Mouse (Mus musculus): ENCODE data around the gene Ces1h.
"Not testable (repeated sequence)": the region's sequence is repeated elsewhere in the genome, so short reads cannot be mapped to it uniquely, and the experiment has no call there.

Gene Ces1h

GRCm38 (mm10) chr8:93379625-93380024 lies at the start of gene Ces1h:
Gene Ces1h, minus strand, starts transcription at chr8:93379725.
- no peak for DNase-seq (ENCODE audit: low spot score)

- no peak for DNase-seq (ENCODE audit: low spot score)
Measured at GRCm38 (mm10) chr8:93427195-93427594, 47.7 kb upstream of the Ces1h start.

- no peak for DNase-seq (ENCODE audit: low spot score)
Measured at GRCm38 (mm10) chr8:93415387-93415786, 35.9 kb upstream of the Ces1h start.

- DNase-seq (ENCODE audit: low spot score): no peak
Measured at GRCm38 (mm10) chr8:93408830-93409229, 29.3 kb upstream of the Ces1h start.

GRCm38 (mm10) chr8:93399698-93400097 lies 20.2 kb upstream of the Ces1h start:
- no peak for DNase-seq (ENCODE audit: low spot score)

DNA sequence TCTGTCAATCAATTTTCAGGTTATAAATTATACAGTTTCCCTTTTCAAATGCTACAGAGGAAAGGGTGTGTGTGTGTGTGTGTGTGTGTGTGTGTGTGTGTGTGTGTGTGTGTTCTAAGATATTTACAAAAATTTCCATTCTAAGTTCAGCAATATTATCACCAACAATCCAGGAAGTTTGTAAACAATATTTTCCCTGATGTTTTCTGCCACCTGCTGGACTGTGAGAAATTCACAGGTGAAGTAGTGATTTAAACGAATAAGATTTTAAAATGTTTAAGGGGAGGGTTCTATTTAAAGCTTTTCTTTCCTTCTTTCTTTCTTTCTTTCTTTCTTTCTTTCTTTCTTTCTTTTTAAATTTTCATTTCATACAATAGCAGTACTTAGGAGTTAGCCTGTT lies 18.5 kb upstream of the Ces1h start:
- DNase-seq (ENCODE audit: low spot score): no peak

DNA sequence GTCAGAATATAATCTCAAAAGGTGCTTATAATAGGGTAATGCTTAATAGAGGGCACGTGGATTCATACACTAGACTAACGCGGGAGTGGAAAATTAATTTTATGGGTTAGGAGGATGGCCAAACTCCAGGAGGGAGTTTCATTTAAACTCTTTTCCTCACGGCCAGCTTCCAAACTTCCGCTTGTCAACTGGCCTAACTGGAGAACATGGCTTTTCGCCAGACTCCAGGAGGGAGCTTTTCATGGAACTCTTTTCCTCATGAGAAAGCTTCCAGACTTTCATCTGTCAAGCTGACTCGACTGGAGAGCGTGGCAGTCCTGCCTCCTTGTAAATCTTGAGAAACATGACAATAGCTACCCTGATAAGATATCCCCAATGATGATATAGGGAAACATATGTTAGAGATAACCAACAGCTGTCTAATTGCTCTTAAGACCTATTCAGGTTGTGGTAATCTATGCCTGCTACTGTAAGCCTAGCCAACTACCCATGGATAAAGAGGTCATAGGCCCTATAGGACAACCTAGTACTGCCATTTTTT lies 14.6 kb upstream of the Ces1h start:
- not testable (repeated sequence) for DNase-seq (ENCODE audit: low spot score)

DNA sequence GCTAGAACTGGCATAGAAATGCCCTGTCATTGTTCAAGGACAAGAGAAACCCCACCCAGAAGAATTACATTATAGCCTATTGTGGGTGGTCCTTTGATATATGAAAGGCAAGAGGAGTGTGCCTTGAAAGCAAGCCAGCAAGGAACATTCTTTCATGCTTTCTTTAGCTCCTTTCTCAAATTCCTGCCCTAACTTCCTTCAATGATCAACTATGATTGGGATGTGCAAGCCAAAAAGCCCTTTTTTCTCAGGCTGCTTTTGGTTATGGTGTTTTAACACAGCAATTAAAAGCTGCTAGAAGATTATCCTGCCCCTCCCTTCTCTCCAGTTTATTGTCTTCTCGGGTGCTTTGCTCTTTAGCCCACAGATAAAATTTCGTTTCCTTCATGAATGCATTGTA lies 10.0 kb downstream of the Ces1h start:
- DNase-seq (ENCODE audit: low spot score): no peak

GRCm38 (mm10) chr8:93360113-93360512 lies 19.4 kb downstream of the Ces1h start:
- DNase-seq (ENCODE audit: low spot score): no peak

DNA sequence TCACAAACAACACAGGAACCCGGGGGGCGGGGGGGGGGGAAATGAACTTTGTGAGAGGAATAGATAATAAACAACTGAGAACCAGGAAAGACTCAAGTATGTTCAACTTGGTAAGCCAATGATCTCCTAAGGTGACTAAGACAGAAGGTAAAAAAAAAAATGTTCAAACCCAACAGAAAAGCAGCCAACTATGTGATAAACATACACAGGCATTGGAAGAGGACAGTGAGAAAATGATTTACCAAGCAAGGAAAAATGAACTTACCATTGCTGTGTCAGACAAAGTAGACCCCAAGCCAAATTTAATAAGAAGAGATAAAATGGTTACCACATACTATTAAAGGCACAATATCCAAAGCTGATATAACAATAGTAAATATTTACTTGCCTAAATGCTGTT lies 40.0 kb downstream of the Ces1h start:
- no peak for DNase-seq (ENCODE audit: low spot score)

DNA sequence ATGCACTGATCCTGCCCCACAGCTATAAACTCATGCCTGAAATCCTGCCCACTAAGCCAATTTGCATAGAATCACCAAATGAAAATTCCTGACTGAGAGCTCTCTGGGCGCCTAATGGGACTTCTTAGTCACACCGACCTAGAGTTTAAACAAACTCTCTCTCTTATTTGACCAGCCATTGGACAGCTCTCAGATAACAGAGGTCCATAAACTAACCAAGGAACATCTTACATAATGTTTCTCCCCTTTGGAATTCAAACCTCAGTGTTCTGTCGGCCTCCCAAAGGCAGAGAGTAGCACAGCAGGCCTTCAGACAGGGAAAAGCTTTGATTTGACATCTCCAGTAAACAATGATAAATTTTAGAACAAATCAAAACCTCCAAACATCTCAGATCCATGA lies 42.3 kb downstream of the Ces1h start, which contains the start of gene Ces1g:
Gene Ces1g, minus strand, starts transcription at position 102 of the 400 bp plus-strand sequence.
- no peak for DNase-seq (ENCODE audit: low spot score)

- DNase-seq (ENCODE audit: low spot score): no peak
Measured at GRCm38 (mm10) chr8:93332703-93333102, 46.8 kb downstream of the Ces1h start.

GRCm38 (mm10) chr8:93331151-93331550 lies 48.4 kb downstream of the Ces1h start:
- no peak for DNase-seq (ENCODE audit: low spot score)

- no peak for DNase-seq (ENCODE audit: low spot score)
Measured at GRCm38 (mm10) chr8:93325123-93325522, 54.4 kb downstream of the Ces1h start.

- DNase-seq (ENCODE audit: low spot score): no peak
Measured at GRCm38 (mm10) chr8:93317031-93317430, 62.5 kb downstream of the Ces1h start.

DNA sequence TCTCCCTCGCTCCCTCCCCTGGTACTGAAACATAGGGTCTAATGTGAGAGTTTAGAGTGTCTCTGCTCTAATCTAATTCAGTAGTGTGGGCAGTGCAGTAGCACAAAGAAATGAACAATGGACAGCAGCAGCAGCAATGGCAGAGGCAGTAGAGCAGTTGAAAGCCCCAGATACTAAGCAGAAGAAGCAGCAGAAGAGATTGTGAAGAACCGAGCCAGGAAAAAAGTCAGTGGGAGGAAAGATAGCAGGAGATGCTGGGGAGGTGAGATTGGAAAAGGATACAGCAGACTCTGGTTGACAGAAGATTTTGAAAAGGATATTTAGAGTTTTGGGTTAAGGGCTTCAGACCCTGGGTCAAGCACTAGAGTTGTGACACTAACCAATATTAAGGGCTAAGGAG lies 64.0 kb downstream of the Ces1h start:
- no peak for DNase-seq (ENCODE audit: low spot score)

Measured in T-cell, adult 2 months (primary cell).